Mouse (Mus musculus) kidney, postnatal 0 days (tissue): ENCODE data around the gene 2900026A02Rik. TPM values are rescaled to one million over a fixed set of nuclear protein-coding genes. Genes with fewer than 3 reads are reported as not detected.

Source experiments
- ATAC-seq: fragments of 200-750 bp; cut with Nextera tagmentation; replicated peaks from 2 replicates; pipeline ENCODE4 v1.8.0; 2017; ENCODE audit warnings: low read depth, moderate number of reproducible peaks, moderate TSS enrichment, moderate library complexity; ENCODE audit not compliant: low FRiP score
- DNase-seq: peaks from one replicate; pipeline ENCODE4 v3.0.0-alpha.2; 2016; ENCODE audit warnings: low spot score
- H3K27ac ChIP-seq: fragments of 300-500 bp; sonication (generic); 2 replicates; pipeline ENCODE4 v1.5.1; 2014; ENCODE audit warnings: mild to moderate bottlenecking
- H3K27me3 ChIP-seq: fragments of 300-500 bp; sonication (generic); 2 replicates; pipeline ENCODE4 v1.6.1; 2014; ENCODE audit warnings: low read length, mixed read lengths; ENCODE audit not compliant: insufficient read depth
- H3K36me3 ChIP-seq: fragments of 300-500 bp; sonication (generic); 2 replicates; pipeline ENCODE4 v1.6.1; 2014; ENCODE audit warnings: low read length, mixed read lengths; ENCODE audit not compliant: insufficient read depth
- H3K4me1 ChIP-seq: fragments of 300-500 bp; sonication (generic); replicated peaks from 2 replicates; pipeline ENCODE4 v1.6.1; 2014; ENCODE audit warnings: antibody characterized with exemption, low read length, mixed read lengths; ENCODE audit not compliant: insufficient read depth
- H3K4me2 ChIP-seq: fragments of 300-500 bp; sonication (generic); 2 replicates; pipeline ENCODE4 v1.6.1; 2014; ENCODE audit warnings: mild to moderate bottlenecking, low read length, moderate library complexity, mixed read lengths
- H3K4me3 ChIP-seq: fragments of 300-500 bp; sonication (generic); replicated peaks from 2 replicates; pipeline ENCODE4 v1.5.1; 2014; ENCODE audit warnings: low read depth, low read length
- H3K9ac ChIP-seq: fragments of 300-500 bp; sonication (generic); 2 replicates; pipeline ENCODE4 v1.6.1; 2014; ENCODE audit warnings: low read depth, low read length
- H3K9me3 ChIP-seq: fragments of 300-500 bp; sonication (generic); replicated peaks from 2 replicates; pipeline ENCODE4 v1.6.1; 2016; ENCODE audit warnings: low read length, inconsistent platforms, mixed read lengths
- CTCF ChIP-seq: IDR thresholded peaks from 2 replicates; pipeline ENCODE4 v1.5.1; 2016; ENCODE audit warnings: antibody characterized with exemption, low read depth, mild to moderate bottlenecking, moderate library complexity
- WGBS: fragments of 180-500 bp; shearing (Covaris S2); extraction: QIAGEN DNeasy Blood & Tissue Kit; methylation state at CpG from one replicate; pipeline ENCODE4 v1.1.7; 2014; 5-methylcytosine and 5-hydroxymethylcytosine counted together
- polyA plus RNA-seq: library from polyadenylated mRNA; unstranded; fragments of >200 nt; fragmentation: Nextera tagmentation; extraction: Ambion mirVana; gene quantifications from 2 replicates; pipeline ENCODE4 v1.2.1, GENCODE M21; 2015

2900026A02Rik gene
- polyA plus RNA-seq, 1 experiment from 2014 or later: 4.8 TPM

GRCm38 (mm10) chr5:113196916-113197794 lies 23.9 kb downstream of the 2900026A02Rik start:
- Histone ChIP-seq H3K9me3 (no peaks in the 10 kb centered on the region), H3K9ac (no peak overlapping the region), H3K4me3 (no peak overlapping the region), H3K4me2 (no peak overlapping the region), H3K27ac (peak overlapping the region; percentile 73), H3K4me1 (0 out of 2 replicates have a peak, but pooled peaks cover 4% of the 10 kb centered on the region), H3K27me3 (no peaks in the 10 kb centered on the region), H3K36me3 (no peaks in the 10 kb centered on the region)
- 46% methylated on average over 9 of the region's 9 CpGs for WGBS
- no peak for TF ChIP-seq CTCF
- DNase-seq (peak; percentile 47), ATAC-seq (no peak)

GRCm38 (mm10) chr5:113195907-113196306 lies 25.1 kb downstream of the 2900026A02Rik start:
- 93% methylated on average over 6 of the region's 6 CpGs for WGBS
- no peaks in the 10 kb centered on the region for H3K27me3 ChIP-seq
- no peak overlapping the region for H3K9ac ChIP-seq
- no peak for DNase-seq
- no peak for TF ChIP-seq CTCF
- 0 out of 2 replicates have a peak, but pooled peaks cover 4% of the 10 kb centered on the region for H3K4me1 ChIP-seq
- no peaks in the 10 kb centered on the region for H3K9me3 ChIP-seq
- no peak overlapping the region for H3K27ac ChIP-seq
- no peak for ATAC-seq
- H3K36me3 ChIP-seq: no peaks in the 10 kb centered on the region
- no peak overlapping the region for H3K4me2 ChIP-seq
- no peak overlapping the region for H3K4me3 ChIP-seq

DNA sequence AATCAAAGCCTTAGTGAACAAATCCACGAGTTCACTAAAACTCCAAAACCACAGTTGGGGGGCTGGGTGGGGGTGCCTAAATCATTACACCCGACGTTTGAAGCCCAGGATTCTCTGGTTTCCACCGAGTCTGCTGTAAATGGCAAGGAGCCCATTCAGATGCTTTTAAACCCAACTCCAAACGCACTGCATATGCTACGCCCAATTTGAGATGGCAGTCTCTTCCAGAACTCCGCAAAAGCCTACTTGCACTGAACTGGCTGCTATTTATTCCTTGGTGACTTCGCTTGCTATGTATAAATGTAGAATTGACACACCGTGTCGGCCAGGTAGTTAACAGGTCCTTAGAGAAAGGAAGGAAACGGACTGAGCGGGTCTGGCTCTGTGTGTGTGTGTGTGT lies 25.6 kb downstream of the 2900026A02Rik start:
- Histone ChIP-seq H3K9me3 (no peaks in the 10 kb centered on the region), H3K27me3 (no peaks in the 10 kb centered on the region), H3K4me3 (no peak overlapping the region), H3K36me3 (0 out of 2 replicates have a peak, but pooled peaks cover 2% of the 10 kb centered on the region), H3K27ac (no peak overlapping the region), H3K4me2 (no peak overlapping the region), H3K4me1 (0 out of 2 replicates have a peak, but pooled peaks cover 4% of the 10 kb centered on the region), H3K9ac (no peak overlapping the region)
- DNase-seq: no peak
- 81% methylated on average over 12 of the region's 12 CpGs for WGBS
- no peak for ATAC-seq
- TF ChIP-seq CTCF: no peak

DNA sequence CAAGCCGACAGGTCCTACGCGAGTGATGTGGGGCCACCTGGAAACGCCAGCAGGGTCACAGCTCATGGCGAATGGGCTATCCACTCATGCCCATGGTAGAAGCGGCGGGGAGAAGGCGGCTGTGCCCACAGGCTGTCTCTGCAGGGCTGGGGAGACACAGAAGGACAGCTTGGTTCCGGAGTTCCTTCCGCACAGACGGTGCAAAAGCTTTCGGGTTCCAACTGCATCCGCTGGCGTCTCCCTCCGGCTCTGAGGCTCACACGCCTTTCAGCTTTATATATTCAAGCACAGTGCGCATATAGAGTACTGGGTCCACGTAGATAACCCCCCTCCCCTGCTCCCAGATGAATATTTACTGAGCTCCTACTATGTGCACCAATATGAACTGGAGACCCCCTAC lies 27.3 kb downstream of the 2900026A02Rik start:
- WGBS: 90% methylated on average over 18 of the region's 18 CpGs

DNA sequence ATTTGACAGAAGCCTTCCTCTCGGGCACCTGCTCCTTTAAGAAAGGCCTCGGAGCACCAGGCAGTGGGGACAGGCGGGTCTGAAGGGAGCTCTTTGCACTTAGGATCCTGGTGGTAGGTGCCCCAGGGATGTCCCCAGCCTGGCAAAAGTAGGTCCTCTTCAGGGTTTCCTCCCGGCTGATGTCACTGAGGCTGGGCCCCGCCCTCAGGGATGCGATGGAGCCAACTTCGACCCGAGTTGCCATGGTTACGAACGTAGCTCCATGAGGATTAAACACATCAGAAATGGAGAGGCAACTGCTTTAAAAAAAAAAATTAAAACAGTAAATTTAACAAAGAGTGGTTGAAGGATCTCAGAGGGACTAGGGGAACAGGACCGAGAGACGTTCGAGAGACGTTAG lies 29.1 kb downstream of the 2900026A02Rik start:
- H3K4me1 ChIP-seq: 0 out of 2 replicates have a peak, but pooled peaks cover 4% of the 10 kb centered on the region
- no peaks in the 10 kb centered on the region for H3K9me3 ChIP-seq
- no peak for DNase-seq
- no peaks in the 10 kb centered on the region for H3K27me3 ChIP-seq
- ATAC-seq: no peak
- H3K9ac ChIP-seq: no peak overlapping the region
- no peak for TF ChIP-seq CTCF
- no peak overlapping the region for H3K4me3 ChIP-seq
- H3K4me2 ChIP-seq: no peak overlapping the region
- 83% methylated on average over 14 of the region's 14 CpGs for WGBS
- H3K27ac ChIP-seq: no peak overlapping the region
- H3K36me3 ChIP-seq: 0 out of 2 replicates have a peak, but pooled peaks cover 13% of the 10 kb centered on the region

More for the DNA sequence above, 27.3 kb downstream of the 2900026A02Rik start:
- no peak for DNase-seq
- no peak overlapping the region for H3K4me2 ChIP-seq
- H3K27ac ChIP-seq: no peak overlapping the region
- no peak overlapping the region for H3K4me3 ChIP-seq
- 0 out of 2 replicates have a peak, but pooled peaks cover 4% of the 10 kb centered on the region for H3K4me1 ChIP-seq
- H3K36me3 ChIP-seq: 0 out of 2 replicates have a peak, but pooled peaks cover 7% of the 10 kb centered on the region
- no peak for TF ChIP-seq CTCF
- H3K9ac ChIP-seq: no peak overlapping the region
- H3K9me3 ChIP-seq: no peaks in the 10 kb centered on the region
- no peaks in the 10 kb centered on the region for H3K27me3 ChIP-seq
- ATAC-seq: no peak

- no peak for TF ChIP-seq CTCF
- Histone ChIP-seq H3K27ac (no peak overlapping the region), H3K4me3 (no peak overlapping the region), H3K36me3 (0 out of 2 replicates have a peak, but pooled peaks cover 14% of the 10 kb centered on the region), H3K27me3 (no peaks in the 10 kb centered on the region), H3K4me2 (no peak overlapping the region), H3K9ac (no peak overlapping the region), H3K4me1 (no peaks in the 10 kb centered on the region), H3K9me3 (no peaks in the 10 kb centered on the region)
- WGBS: 58% methylated on average over 14 of the region's 14 CpGs
- DNase-seq (no peak), ATAC-seq (no peak)
Measured at GRCm38 (mm10) chr5:113190558-113190957, 30.5 kb downstream of the 2900026A02Rik start.
